Mouse (Mus musculus): ENCODE measurements at regions not wholly inside any gene's neighbourhood (a gene's known extent, or its start where the extent isn't known, plus 50 kb on each side); places are given as distances from the start of the nearest gene placed in this dataset.

- no peaks in the 10 kb centered on the region for H3K27me3 ChIP-seq (ENCODE audit: insufficient read depth, poor library complexity, severe bottlenecking)
- no peak overlapping the region for H3K27ac ChIP-seq
- H3K4me3 ChIP-seq, result no peak overlapping the region
- no peaks in the 10 kb centered on the region for H3K4me1 ChIP-seq
- H3K9me3 ChIP-seq, result no peaks in the 10 kb centered on the region
- no peak for DNase-seq (ENCODE audit: low spot score)
- H3K36me3 ChIP-seq, result no peaks in the 10 kb centered on the region
- WGBS, result 85% methylated on average over 3 of the region's 3 CpGs
Measured at GRCm38 (mm10) chr12:56224142-56224895, 121.4 kb downstream of the Mbip start.

DNA sequence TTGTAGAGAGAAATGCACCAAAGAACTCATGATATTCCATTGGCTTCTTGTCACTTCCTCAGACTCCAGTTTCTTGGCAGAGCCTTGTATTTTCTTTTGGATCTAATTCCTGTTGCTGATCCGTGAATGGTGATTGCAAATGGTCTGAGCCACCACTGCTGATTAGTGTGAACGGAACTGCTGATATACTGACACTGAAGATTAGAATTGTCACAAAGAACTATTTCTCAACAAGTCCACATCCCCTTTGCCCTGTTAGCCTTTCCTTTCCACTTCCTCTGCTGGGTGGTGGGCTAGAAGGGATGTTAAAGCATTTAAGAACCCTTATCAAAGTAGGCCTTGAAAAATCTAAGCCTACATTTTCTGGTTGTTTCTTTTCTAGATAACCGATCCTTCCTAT is 152.2 kb downstream of the Mbip start:
- H3K4me3 ChIP-seq, result no peak overlapping the region
- no peaks in the 10 kb centered on the region for H3K9me3 ChIP-seq
- DNase-seq (ENCODE audit: low spot score), result no peak
- WGBS, result 62% methylated on average over 3 of the region's 3 CpGs
- H3K4me1 ChIP-seq, result no peaks in the 10 kb centered on the region
- no peaks in the 10 kb centered on the region for H3K36me3 ChIP-seq
- H3K27me3 ChIP-seq (ENCODE audit: insufficient read depth, poor library complexity, severe bottlenecking), result no peaks in the 10 kb centered on the region; the same call in 1 of the 2 replicates
- no peak overlapping the region for H3K27ac ChIP-seq

DNA sequence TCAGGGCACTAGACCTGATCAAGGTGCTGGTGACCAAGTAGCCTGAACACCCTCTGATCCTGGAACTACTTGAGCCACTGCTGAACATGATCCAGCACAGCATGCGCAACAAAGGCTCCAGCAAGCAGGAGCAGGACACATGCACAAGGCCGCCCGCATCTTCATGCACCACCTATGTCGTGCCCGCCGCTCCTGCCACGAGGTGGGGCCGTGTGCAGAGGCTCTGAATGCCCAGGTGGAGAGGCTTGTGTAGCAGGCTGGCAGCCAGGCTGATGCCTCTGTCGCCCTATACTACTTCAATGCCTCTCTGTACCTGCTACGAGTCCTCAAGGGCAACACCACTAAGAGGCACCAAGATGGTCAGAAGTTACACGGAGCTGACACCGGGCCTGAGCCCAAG is 156.1 kb downstream of the Mbip start:
- no peaks in the 10 kb centered on the region for H3K9me3 ChIP-seq
- H3K36me3 ChIP-seq, result no peaks in the 10 kb centered on the region
- WGBS, result 87% methylated on average over 12 of the region's 12 CpGs
- no peak overlapping the region for H3K27ac ChIP-seq
- no peaks in the 10 kb centered on the region; the same call in 1 of the 2 replicates for H3K27me3 ChIP-seq (ENCODE audit: insufficient read depth, poor library complexity, severe bottlenecking)
- no peaks in the 10 kb centered on the region for H3K4me1 ChIP-seq
- no peak overlapping the region for H3K4me3 ChIP-seq
- DNase-seq (ENCODE audit: low spot score), result peak; percentile 75

GRCm38 (mm10) chr12:56160736-56161135 is 185.0 kb downstream of the Mbip start:
- WGBS, result 83% methylated on average over 3 of the region's 3 CpGs
- no peak for DNase-seq (ENCODE audit: low spot score)

DNA sequence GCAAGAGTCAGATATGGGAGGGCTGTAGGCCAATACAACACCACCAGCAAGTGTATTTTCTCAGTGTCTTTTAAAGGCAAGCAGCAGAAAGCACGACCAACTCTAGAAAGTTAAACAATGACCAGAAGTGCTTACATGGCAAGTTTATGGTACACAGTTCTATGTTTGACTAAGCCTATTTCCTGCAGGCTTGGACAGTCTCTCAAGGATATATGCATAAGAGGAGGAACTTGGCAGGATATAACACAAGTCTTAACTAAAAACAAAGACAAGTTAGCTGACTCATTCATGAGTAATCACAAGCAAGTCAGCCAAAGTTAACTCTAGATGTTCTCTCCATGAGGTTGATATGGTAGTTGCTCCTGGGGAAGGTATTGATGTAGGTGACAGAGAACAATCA is 201.3 kb downstream of the Mbip start:
- Histone ChIP-seq H3K27ac (no peak overlapping the region), H3K27me3 (ENCODE audit: insufficient read depth, poor library complexity, severe bottlenecking) (no peaks in the 10 kb centered on the region), H3K9me3 (no peaks in the 10 kb centered on the region), H3K4me1 (no peaks in the 10 kb centered on the region), H3K4me3 (no peak overlapping the region), H3K36me3 (no peaks in the 10 kb centered on the region)
- WGBS, result 41% methylated on average over 1 of the region's 1 CpGs
- no peak for DNase-seq (ENCODE audit: low spot score)

More at GRCm38 (mm10) chr12:56160736-56161135, 185.0 kb downstream of the Mbip start:
- H3K4me3 ChIP-seq, result no peak overlapping the region
- no peaks in the 10 kb centered on the region for H3K9me3 ChIP-seq
- H3K27me3 ChIP-seq (ENCODE audit: insufficient read depth, poor library complexity, severe bottlenecking), result no peaks in the 10 kb centered on the region
- no peaks in the 10 kb centered on the region for H3K4me1 ChIP-seq
- H3K36me3 ChIP-seq, result no peaks in the 10 kb centered on the region
- H3K27ac ChIP-seq, result no peak overlapping the region

DNA sequence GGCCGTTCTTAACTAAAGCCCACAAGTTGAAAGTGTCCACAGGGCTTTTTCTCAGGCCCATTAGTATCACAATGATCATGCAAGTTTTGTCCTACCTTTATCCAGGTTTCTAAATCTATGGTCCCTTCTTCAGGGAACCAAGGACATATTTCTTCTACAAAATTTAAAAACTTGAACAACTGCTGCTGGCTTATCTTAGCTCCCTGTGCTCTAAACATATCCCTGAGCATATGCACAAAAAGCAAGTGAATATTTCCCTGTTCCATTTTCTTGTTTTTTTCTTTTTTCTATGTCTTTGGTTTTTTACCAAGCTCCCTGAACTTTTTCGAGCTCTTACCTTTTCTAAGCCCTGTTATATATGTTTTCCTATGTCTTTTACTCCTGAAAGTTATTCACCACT is 201.9 kb downstream of the Mbip start:
- no peaks in the 10 kb centered on the region for H3K36me3 ChIP-seq
- H3K4me1 ChIP-seq, result no peaks in the 10 kb centered on the region
- DNase-seq (ENCODE audit: low spot score), result no peak
- H3K27ac ChIP-seq, result no peak overlapping the region
- 69% methylated on average over 2 of the region's 2 CpGs for WGBS
- H3K4me3 ChIP-seq, result no peak overlapping the region
- H3K9me3 ChIP-seq, result no peaks in the 10 kb centered on the region
- no peaks in the 10 kb centered on the region for H3K27me3 ChIP-seq (ENCODE audit: insufficient read depth, poor library complexity, severe bottlenecking)

GRCm38 (mm10) chr12:56114446-56114845 is 231.2 kb downstream of the Mbip start:
- no peak overlapping the region for H3K4me3 ChIP-seq
- WGBS, result 89% methylated on average over 4 of the region's 4 CpGs
- H3K4me1 ChIP-seq, result no peaks in the 10 kb centered on the region
- DNase-seq (ENCODE audit: low spot score), result no peak
- H3K36me3 ChIP-seq, result no peaks in the 10 kb centered on the region
- no peaks in the 10 kb centered on the region for H3K9me3 ChIP-seq
- no peak overlapping the region for H3K27ac ChIP-seq
- H3K27me3 ChIP-seq (ENCODE audit: insufficient read depth, poor library complexity, severe bottlenecking), result no peaks in the 10 kb centered on the region

DNA sequence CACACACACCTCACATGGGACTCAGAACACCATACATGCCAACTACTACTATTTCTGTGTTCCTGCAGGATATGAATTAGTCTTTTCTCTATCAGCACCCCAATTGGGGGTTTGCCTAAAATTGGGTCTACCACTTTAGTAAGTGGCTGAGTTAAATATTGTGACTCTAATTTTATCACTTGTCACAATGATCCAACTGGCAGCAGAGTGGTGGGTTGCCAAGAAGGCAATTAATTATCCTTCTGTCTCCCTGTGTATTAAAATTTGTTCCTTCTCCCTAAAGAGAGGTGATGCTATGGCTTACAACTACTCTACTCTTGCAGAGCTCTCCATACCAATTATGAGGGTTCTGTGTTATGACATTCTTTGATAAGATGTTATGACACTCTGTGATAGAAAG is 245.3 kb downstream of the Brms1l start:
- H3K9me3 ChIP-seq, result no peaks in the 10 kb centered on the region

GRCm38 (mm10) chr12:56064183-56064582 is 228.1 kb downstream of the Brms1l start:
- no peaks in the 10 kb centered on the region for H3K27me3 ChIP-seq (ENCODE audit: insufficient read depth, poor library complexity, severe bottlenecking)
- 79% methylated on average over 7 of the region's 7 CpGs for WGBS

More for the DNA sequence above, 245.3 kb downstream of the Brms1l start:
- H3K27me3 ChIP-seq (ENCODE audit: insufficient read depth, poor library complexity, severe bottlenecking), result no peaks in the 10 kb centered on the region
- no peak overlapping the region for H3K27ac ChIP-seq
- H3K4me1 ChIP-seq, result no peaks in the 10 kb centered on the region
- H3K36me3 ChIP-seq, result no peaks in the 10 kb centered on the region
- H3K4me3 ChIP-seq, result no peak overlapping the region
- no peak for DNase-seq (ENCODE audit: low spot score)

DNA sequence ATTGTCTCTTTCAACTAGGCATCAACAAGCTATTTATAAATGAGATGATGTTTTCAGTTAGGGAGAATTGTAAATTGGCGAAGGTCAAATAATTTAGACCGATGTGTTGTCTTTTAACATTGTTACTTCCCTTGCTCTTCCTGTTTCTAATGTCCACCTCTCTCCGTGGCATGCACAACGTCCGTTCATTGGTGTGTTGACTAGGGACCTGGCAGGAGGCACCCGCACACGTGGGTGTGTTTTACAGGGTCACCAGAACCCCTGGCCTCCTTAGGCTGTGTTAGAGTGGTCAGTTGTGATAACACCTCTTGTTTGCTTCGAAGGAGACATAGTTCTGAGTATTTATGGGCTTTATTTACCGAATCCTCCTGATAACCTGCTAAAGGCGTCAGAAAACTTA is 222.8 kb downstream of the Brms1l start:
- no peak for DNase-seq (ENCODE audit: low spot score)
- 72% methylated on average over 10 of the region's 10 CpGs for WGBS
- H3K9me3 ChIP-seq, result no peaks in the 10 kb centered on the region

More at GRCm38 (mm10) chr12:56064183-56064582, 228.1 kb downstream of the Brms1l start:
- H3K27ac ChIP-seq, result no peak overlapping the region
- H3K4me3 ChIP-seq, result no peak overlapping the region
- no peaks in the 10 kb centered on the region for H3K4me1 ChIP-seq
- no peaks in the 10 kb centered on the region for H3K9me3 ChIP-seq
- H3K36me3 ChIP-seq, result no peaks in the 10 kb centered on the region
- no peak for DNase-seq (ENCODE audit: low spot score)

GRCm38 (mm10) chr12:56058463-56058862 is 222.3 kb downstream of the Brms1l start:
- no peaks in the 10 kb centered on the region for H3K27me3 ChIP-seq (ENCODE audit: insufficient read depth, poor library complexity, severe bottlenecking)
- WGBS, result 13% methylated on average over 17 of the region's 17 CpGs
- H3K4me3 ChIP-seq, result no peak overlapping the region
- H3K27ac ChIP-seq, result no peak overlapping the region
- H3K36me3 ChIP-seq, result no peaks in the 10 kb centered on the region
- H3K4me1 ChIP-seq, result 0 out of 2 replicates have a peak, but pooled peaks cover 6% of the 10 kb centered on the region
- DNase-seq (ENCODE audit: low spot score), result peak; percentile 84
- no peaks in the 10 kb centered on the region for H3K9me3 ChIP-seq

More for the DNA sequence above, 222.8 kb downstream of the Brms1l start:
- H3K27ac ChIP-seq, result no peak overlapping the region
- no peak overlapping the region for H3K4me3 ChIP-seq
- H3K4me1 ChIP-seq, result 0 out of 2 replicates have a peak, but pooled peaks cover 6% of the 10 kb centered on the region
- no peaks in the 10 kb centered on the region for H3K27me3 ChIP-seq (ENCODE audit: insufficient read depth, poor library complexity, severe bottlenecking)
- no peaks in the 10 kb centered on the region for H3K36me3 ChIP-seq

GRCm38 (mm10) chr12:56055382-56055781 is 219.3 kb downstream of the Brms1l start:
- Histone ChIP-seq H3K27me3 (ENCODE audit: insufficient read depth, poor library complexity, severe bottlenecking) (no peaks in the 10 kb centered on the region), H3K4me1 (0 out of 2 replicates have a peak, but pooled peaks cover 6% of the 10 kb centered on the region), H3K4me3 (no peak overlapping the region), H3K36me3 (no peaks in the 10 kb centered on the region), H3K9me3 (no peaks in the 10 kb centered on the region), H3K27ac (no peak overlapping the region)
- DNase-seq (ENCODE audit: low spot score), result no peak
- 71% methylated on average over 6 of the region's 6 CpGs for WGBS

GRCm38 (mm10) chr12:56046050-56046449 is 209.9 kb downstream of the Brms1l start:
- 74% methylated on average over 3 of the region's 3 CpGs for WGBS
- Histone ChIP-seq H3K36me3 (no peaks in the 10 kb centered on the region), H3K4me1 (no peaks in the 10 kb centered on the region), H3K27me3 (ENCODE audit: insufficient read depth, poor library complexity, severe bottlenecking) (no peaks in the 10 kb centered on the region), H3K9me3 (no peaks in the 10 kb centered on the region), H3K27ac (no peak overlapping the region), H3K4me3 (no peak overlapping the region)
- no peak for DNase-seq (ENCODE audit: low spot score)
